In genomic region chr6:47390436-47391002, GRCm38 (mm10) we compare ENCODE assay signal across 8 mouse cellular contexts.
DNase-seq lines count a peak whose midpoint lies in the region.

No protein-coding gene starts in this region.

- intact Hi-C loops in heart, postnatal 36 days (cut with DNase I) = no loop called here
- intact Hi-C loops in left cerebral cortex, postnatal 4 days (cut with DNase I) = no loop called here

- peak; percentile 48 to 71 for DNase-seq in adrenal gland, adult (ENCODE audit: inconsistent age in 2 of 2, low spot score in 1 of 2)
- DNase-seq in adrenal gland, postnatal 4 days (ENCODE audit: low spot score in 2 of 2) = no peak
- peak; percentile 7 to 23 for DNase-seq in urinary bladder, adult 18-20 months (ENCODE audit: low spot score in 2 of 2)
- no peak for DNase-seq in urinary bladder, adult 2 months (ENCODE audit: low spot score)
- peak; percentile 10 to 24 for DNase-seq in heart, postnatal 36 days
- peak; percentile 70 for DNase-seq in left cerebral cortex, postnatal 4 days
- peak; percentile 63 for DNase-seq in right cerebral cortex, postnatal 14 days
- DNase-seq in thymus, postnatal 25 days = no peak

Comparison
In these comparisons a context has a peak if more than half of its experiments do, and no peak if none do; other contexts are left out.
1. DNase-seq: peak in adrenal gland, adult (2 of 2), urinary bladder, adult 18-20 months (2 of 2), heart, postnatal 36 days (2 of 2), left cerebral cortex, postnatal 4 days (single experiment) and right cerebral cortex, postnatal 14 days (single experiment); none in adrenal gland, postnatal 4 days (0 of 2), urinary bladder, adult 2 months (single experiment) and thymus, postnatal 25 days (single experiment).